Mouse (Mus musculus): ENCODE results near the gene Chst11.

DNA sequence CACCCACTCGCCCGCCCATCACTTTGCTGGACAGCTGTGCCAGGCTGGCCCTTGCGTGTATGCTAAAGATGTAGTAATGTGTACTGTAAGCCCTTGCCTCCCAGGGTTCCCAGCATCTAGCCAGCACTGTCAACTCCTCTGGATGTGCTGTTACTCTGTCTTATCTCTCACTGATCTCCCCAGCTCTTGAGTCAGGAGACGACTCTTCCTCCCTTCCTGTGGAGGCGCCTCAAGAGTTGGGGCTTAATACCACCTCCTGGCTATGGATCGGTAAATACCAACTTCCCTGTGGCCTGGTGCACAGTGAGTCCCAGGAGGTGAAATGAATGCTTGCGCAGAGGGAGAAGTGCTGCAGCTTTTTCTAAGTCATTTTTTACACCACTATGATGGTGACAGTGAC lies 151.8 kb downstream of the Chst11 start:
- TF ChIP-seq CTCF (IDR thresholded peaks at IDR 0.05; ENCODE audit: insufficient read depth, low read length) (no peak), POLR2A (IDR thresholded peaks at IDR 0.05; ENCODE audit: borderline replicate concordance, extremely low read depth, low read depth, low read length) (no peak)
